Mouse (Mus musculus): Measurements from ENCODE around the gene AC109138.7. TPM values are rescaled to one million over a fixed set of nuclear protein-coding genes. Genes with fewer than 3 reads are reported as not detected.

The AC109138.7 gene
- total and polyA plus RNA-seq, 3 experiments = not detected

DNA sequence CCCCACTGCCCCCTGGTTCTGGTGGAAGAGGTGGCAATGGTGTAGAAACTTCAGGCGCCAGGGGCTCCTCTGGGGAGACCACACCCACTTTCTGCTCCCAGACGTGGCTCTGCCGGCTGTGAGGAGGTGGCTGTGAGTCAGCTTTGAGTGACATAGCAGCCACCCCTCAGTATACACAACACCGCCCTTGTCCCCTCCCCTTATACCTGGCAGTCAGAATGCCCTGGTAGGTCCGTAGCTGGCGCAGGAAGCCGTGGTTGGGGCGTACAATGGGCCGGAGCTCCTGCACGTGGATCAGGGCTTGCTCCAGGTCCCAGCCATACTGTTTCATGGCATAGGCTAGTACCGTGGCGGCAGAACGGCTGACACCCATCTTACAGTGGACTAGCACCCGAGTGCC lies 49.5 kb downstream of the AC109138.7 start:
- WGBS = 85% methylated on average over 14 of the region's 14 CpGs
- no peaks in the 10 kb centered on the region for H3K27me3 ChIP-seq (ENCODE audit: control insufficient read depth, insufficient read depth, low read length)
- no peaks in the 10 kb centered on the region for H3K36me3 ChIP-seq (ENCODE audit: control insufficient read depth, insufficient read depth, low read length)
- no peak for DNase-seq
- no peaks in the 10 kb centered on the region for H3K4me1 ChIP-seq (ENCODE audit: control insufficient read depth, insufficient read depth, low read length)
- H3K79me2 ChIP-seq (replicated peaks; ENCODE audit: control insufficient read depth, insufficient read depth, low read length) = no peaks in the 10 kb centered on the region
- intact Hi-C loops (cut with DNase I) = no loop called here
- TF ChIP-seq CTCF (IDR thresholded peaks at IDR 0.05) (no peak), EP300 (IDR thresholded peaks at IDR 0.05; ENCODE audit: insufficient read depth, low read depth, low read length) (no peak), POLR2A (IDR thresholded peaks at IDR 0.05; ENCODE audit: insufficient read depth, low read depth, low read length) (no peak)
- no peak overlapping the region for H3K27ac ChIP-seq
- H3K4me3 ChIP-seq = no peak overlapping the region
- H3K9ac ChIP-seq (ENCODE audit: low read depth, low read length) = no peak overlapping the region

DNA sequence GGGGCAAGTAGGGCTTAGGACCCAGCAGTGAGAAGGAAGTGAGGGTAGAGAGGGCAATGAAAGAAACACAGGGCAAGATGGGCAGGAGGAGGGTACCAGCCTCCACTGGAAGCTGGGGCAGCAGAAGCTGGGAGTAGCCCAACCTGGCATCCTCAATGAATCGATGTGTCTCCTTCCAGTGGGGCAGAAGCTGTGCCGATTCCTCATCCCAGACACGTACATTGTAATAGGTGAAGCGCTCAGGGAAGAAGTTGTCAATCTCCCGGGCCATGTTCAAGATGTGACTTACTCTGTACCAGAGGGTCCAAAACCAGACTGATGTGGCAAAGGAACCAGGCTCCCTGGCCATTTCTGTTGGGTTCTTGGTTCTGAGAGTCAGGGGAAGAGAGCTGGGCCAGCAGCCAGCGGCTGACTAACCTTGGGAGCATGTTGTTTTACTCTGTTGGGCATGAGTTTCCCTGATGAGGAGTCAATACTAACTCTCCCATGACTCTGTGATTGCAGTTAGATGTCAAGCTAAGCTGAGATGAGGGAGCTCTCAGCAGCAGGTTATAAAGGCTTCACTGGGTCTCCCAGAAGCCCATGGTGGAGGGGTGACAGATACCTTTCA lies 50.1 kb downstream of the AC109138.7 start:
- no peak for DNase-seq
- Histone ChIP-seq H3K27ac (no peak overlapping the region), H3K4me3 (no peak overlapping the region), H3K4me1 (ENCODE audit: control insufficient read depth, insufficient read depth, low read length) (no peaks in the 10 kb centered on the region; the same call in 1 of the 2 replicates), H3K9ac (ENCODE audit: low read depth, low read length) (no peak overlapping the region), H3K27me3 (ENCODE audit: control insufficient read depth, insufficient read depth, low read length) (no peaks in the 10 kb centered on the region), H3K36me3 (ENCODE audit: control insufficient read depth, insufficient read depth, low read length) (no peaks in the 10 kb centered on the region), H3K79me2 (replicated peaks; ENCODE audit: control insufficient read depth, insufficient read depth, low read length) (no peaks in the 10 kb centered on the region)
- intact Hi-C loops (cut with DNase I) = no loop called here
- 90% methylated on average over 6 of the region's 6 CpGs for WGBS
- no peak for TF ChIP-seq POLR2A (IDR thresholded peaks at IDR 0.05; ENCODE audit: insufficient read depth, low read depth, low read length)
- TF ChIP-seq EP300 (IDR thresholded peaks at IDR 0.05; ENCODE audit: insufficient read depth, low read depth, low read length) = no peak
- TF ChIP-seq CTCF (IDR thresholded peaks at IDR 0.05) = no peak

GRCm38 (mm10) chr19:4265956-4266355 lies 51.8 kb downstream of the AC109138.7 start:
- TF ChIP-seq EP300 (IDR thresholded peaks at IDR 0.05; ENCODE audit: insufficient read depth, low read depth, low read length) (no peak), POLR2A (IDR thresholded peaks at IDR 0.05; ENCODE audit: insufficient read depth, low read depth, low read length) (no peak), CTCF (IDR thresholded peaks at IDR 0.05) (peak; percentile 29)
- Histone ChIP-seq H3K27ac (no peak overlapping the region), H3K4me3 (no peak overlapping the region), H3K27me3 (ENCODE audit: control insufficient read depth, insufficient read depth, low read length) (no peaks in the 10 kb centered on the region), H3K79me2 (replicated peaks; ENCODE audit: control insufficient read depth, insufficient read depth, low read length) (no peaks in the 10 kb centered on the region), H3K36me3 (ENCODE audit: control insufficient read depth, insufficient read depth, low read length) (no peaks in the 10 kb centered on the region), H3K4me1 (ENCODE audit: control insufficient read depth, insufficient read depth, low read length) (no peaks in the 10 kb centered on the region; the same call in 1 of the 2 replicates), H3K9ac (ENCODE audit: low read depth, low read length) (no peak overlapping the region)
- 68% methylated on average over 4 of the region's 4 CpGs for WGBS
- intact Hi-C loops (cut with DNase I) = no loop called here
- DNase-seq = peak in 1 of 2 experiments; percentile 16

DNA sequence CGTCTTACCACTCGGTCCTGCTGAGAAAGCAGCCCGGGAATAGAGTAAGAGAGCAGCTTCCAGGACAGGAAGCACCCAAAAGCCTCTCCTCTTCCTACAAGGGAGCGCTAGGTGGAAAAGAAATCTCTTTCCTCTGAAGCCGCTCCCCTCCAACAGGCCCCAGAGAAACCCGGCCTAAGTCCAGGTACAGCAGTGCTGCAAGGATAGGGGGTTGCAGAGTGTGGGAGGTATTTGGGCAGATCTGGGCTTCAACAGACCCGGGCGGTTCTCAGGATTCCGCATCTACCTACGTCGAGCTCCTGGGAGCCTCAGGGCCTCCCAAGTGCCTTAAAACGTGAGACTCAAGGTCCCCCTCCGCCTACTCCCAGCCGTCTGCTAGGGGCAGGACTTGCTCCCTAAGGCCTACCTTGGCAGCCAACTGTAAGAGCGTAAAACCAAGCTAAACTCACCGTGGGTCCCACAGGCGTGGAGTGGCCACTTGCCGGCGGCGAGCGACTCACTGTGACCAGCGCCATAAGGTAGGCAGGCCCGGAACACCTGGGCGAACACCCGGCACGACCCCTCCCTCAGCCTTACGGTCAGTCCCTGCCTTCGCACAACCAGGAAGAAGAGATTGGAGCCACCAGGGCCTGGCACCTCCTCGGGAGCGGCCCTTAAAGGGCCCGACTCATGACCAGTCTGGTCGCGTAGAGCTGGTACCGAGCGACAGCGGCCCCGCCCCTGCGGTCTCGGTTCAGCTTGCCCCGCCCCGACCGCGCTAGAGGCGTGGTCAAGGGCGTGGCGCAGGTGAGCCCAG lies 54.6 kb downstream of the AC109138.7 start, which contains the start of gene Ssh3:
Ssh3 (minus strand) TSS at position 615 of the 796 bp plus-strand sequence.
- peak within 1 kb of the TSS; percentile 53 for H3K27ac ChIP-seq
- intact Hi-C loops (cut with DNase I) = no loop called here
- WGBS = 10% methylated on average over 46 of the region's 46 CpGs

DNA sequence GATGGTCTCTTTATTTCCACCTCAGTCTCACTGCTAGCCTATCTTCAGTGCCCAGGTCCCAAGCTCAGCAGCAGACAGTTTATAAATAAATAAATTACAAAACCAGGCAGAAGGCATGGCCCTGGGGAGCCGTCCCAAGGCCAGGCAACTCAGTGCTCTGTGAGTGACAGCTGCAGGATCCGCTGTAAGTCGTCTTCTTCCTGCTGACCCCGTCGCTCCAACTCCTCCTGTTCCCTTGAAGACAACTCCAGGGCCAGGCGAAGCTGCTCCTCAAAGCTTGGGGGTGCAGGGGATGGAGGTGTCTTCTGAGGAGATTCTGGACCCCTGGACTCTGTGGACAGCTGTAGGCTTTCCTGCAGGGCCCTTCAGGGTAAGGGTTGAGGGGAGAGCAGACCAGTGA lies 56.0 kb downstream of the AC109138.7 start:
- no peak overlapping the region for H3K27ac ChIP-seq
- no peak overlapping the region for H3K4me3 ChIP-seq
- H3K79me2 ChIP-seq (replicated peaks; ENCODE audit: control insufficient read depth, insufficient read depth, low read length) = no peaks in the 10 kb centered on the region
- H3K36me3 ChIP-seq (ENCODE audit: control insufficient read depth, insufficient read depth, low read length) = no peaks in the 10 kb centered on the region
- H3K4me1 ChIP-seq (ENCODE audit: control insufficient read depth, insufficient read depth, low read length) = no peaks in the 10 kb centered on the region; the same call in 1 of the 2 replicates
- intact Hi-C loops (cut with DNase I) = no loop called here
- peak in 1 of 2 experiments; percentile 13 for DNase-seq
- WGBS = 55% methylated on average over 6 of the region's 6 CpGs
- H3K27me3 ChIP-seq (ENCODE audit: control insufficient read depth, insufficient read depth, low read length) = no peaks in the 10 kb centered on the region
- no peak overlapping the region for H3K9ac ChIP-seq (ENCODE audit: low read depth, low read length)
- no peak for TF ChIP-seq CTCF (IDR thresholded peaks at IDR 0.05)
- TF ChIP-seq POLR2A (IDR thresholded peaks at IDR 0.05; ENCODE audit: insufficient read depth, low read depth, low read length) = no peak
- TF ChIP-seq EP300 (IDR thresholded peaks at IDR 0.05; ENCODE audit: insufficient read depth, low read depth, low read length) = no peak

More for the DNA sequence above, 54.6 kb downstream of the AC109138.7 start, which contains the start of gene Ssh3:
- H3K4me1 ChIP-seq (ENCODE audit: control insufficient read depth, insufficient read depth, low read length) = no peaks in the 10 kb centered on the region; the same call in 1 of the 2 replicates
- peak within 1 kb of the TSS; percentile 61 for H3K4me3 ChIP-seq
- TF ChIP-seq POLR2A (IDR thresholded peaks at IDR 0.05; ENCODE audit: insufficient read depth, low read depth, low read length) = 0 out of 2 replicates have a peak, but pooled peaks have one; percentile 14
- no peak for TF ChIP-seq EP300 (IDR thresholded peaks at IDR 0.05; ENCODE audit: insufficient read depth, low read depth, low read length)
- no peak for TF ChIP-seq CTCF (IDR thresholded peaks at IDR 0.05)
- H3K36me3 ChIP-seq (ENCODE audit: control insufficient read depth, insufficient read depth, low read length) = no peaks in the 10 kb centered on the region
- DNase-seq = peak; percentile 80 to 83
- no peaks in the 10 kb centered on the region for H3K79me2 ChIP-seq (replicated peaks; ENCODE audit: control insufficient read depth, insufficient read depth, low read length)
- H3K27me3 ChIP-seq (ENCODE audit: control insufficient read depth, insufficient read depth, low read length) = no peaks in the 10 kb centered on the region
- peak within 1 kb of the TSS; percentile 80 for H3K9ac ChIP-seq (ENCODE audit: low read depth, low read length)
